Mouse (Mus musculus) thymus, postnatal 25 days (tissue): Measurements from ENCODE around the gene Kctd18.

Experiments used
- DNase-seq: peaks from one replicate; pipeline ENCODE4 v3.0.0; 2022

The Kctd18 gene

GRCm38 (mm10) chr1:57989052-57989600, 29.6 kb downstream of the Kctd18 start:
- no peak for DNase-seq

- no peak for DNase-seq
Observed at GRCm38 (mm10) chr1:57976860-57977259, 41.9 kb downstream of the Kctd18 start.

- DNase-seq: no peak
Observed at GRCm38 (mm10) chr1:57971588-57971987, 47.2 kb downstream of the Kctd18 start.

- peak; percentile 95 for DNase-seq
Observed at GRCm38 (mm10) chr1:57969327-57970271, 49.2 kb downstream of the Kctd18 start.

- DNase-seq: no peak
Observed at GRCm38 (mm10) chr1:57955774-57956173, 63.0 kb downstream of the Kctd18 start.

- DNase-seq: peak; percentile 8
Observed at GRCm38 (mm10) chr1:57954376-57954765, 64.4 kb downstream of the Kctd18 start.

GRCm38 (mm10) chr1:57953586-57954375, 65.0 kb downstream of the Kctd18 start:
- no peak for DNase-seq

GRCm38 (mm10) chr1:57952509-57952908, 66.2 kb downstream of the Kctd18 start:
- no peak for DNase-seq

GRCm38 (mm10) chr1:57949716-57950115, 69.0 kb downstream of the Kctd18 start:
- no peak for DNase-seq

- DNase-seq: no peak
Observed at GRCm38 (mm10) chr1:57949195-57949594, 69.6 kb downstream of the Kctd18 start.

GRCm38 (mm10) chr1:57947552-57948347, 71.0 kb downstream of the Kctd18 start:
- no peak for DNase-seq

- DNase-seq: no peak
Observed at GRCm38 (mm10) chr1:57942215-57942614, 76.5 kb downstream of the Kctd18 start.

GRCm38 (mm10) chr1:57941734-57942133, 77.0 kb downstream of the Kctd18 start:
- no peak for DNase-seq

- no peak for DNase-seq
Observed at GRCm38 (mm10) chr1:57941095-57941494, 77.7 kb downstream of the Kctd18 start.

- DNase-seq: no peak
Observed at GRCm38 (mm10) chr1:57940691-57941090, 78.1 kb downstream of the Kctd18 start.

GRCm38 (mm10) chr1:57934287-57934686, 84.5 kb downstream of the Kctd18 start:
- DNase-seq: no peak

GRCm38 (mm10) chr1:57918567-57918966, 100.2 kb downstream of the Kctd18 start:
- no peak for DNase-seq

GRCm38 (mm10) chr1:57917342-57917741, 101.4 kb downstream of the Kctd18 start:
- no peak for DNase-seq

GRCm38 (mm10) chr1:57911561-57911960, 107.2 kb downstream of the Kctd18 start:
- no peak for DNase-seq

- no peak for DNase-seq
Observed at GRCm38 (mm10) chr1:57906312-57906711, 112.4 kb downstream of the Kctd18 start.

GRCm38 (mm10) chr1:57905912-57906311, 112.8 kb downstream of the Kctd18 start:
- no peak for DNase-seq
